8 mouse cellular contexts compared by ENCODE assay signal in genomic region chr11:68691321-68692009, GRCm38 (mm10). TPM values are rescaled to one million over a fixed set of nuclear protein-coding genes. Genes with fewer than 3 reads are reported as not detected.
DNase-seq lines count a peak whose midpoint lies in the region; ATAC-seq and TF ChIP-seq lines count a peak whose summit lies in the region.

Myh10 (plus strand) TSS chr11:68691559.

- peak within 1 kb of the TSS; percentile 86 for H3K4me2 ChIP-seq in forebrain, postnatal 0 days (ENCODE audit: low read depth)
- H3K4me2 ChIP-seq in neural tube, embryonic 14.5 days (ENCODE audit: low read depth, low read length): peak within 1 kb of the TSS; percentile 62

- H3K4me3 ChIP-seq in forebrain, postnatal 0 days (ENCODE audit: low read depth, low read length): peak within 1 kb of the TSS; percentile 96
- peak within 1 kb of the TSS; percentile 77 for H3K4me3 ChIP-seq in neural tube, embryonic 14.5 days (ENCODE audit: low read depth, low read length)
- peak within 1 kb of the TSS; percentile 90 for H3K4me3 ChIP-seq in testis, adult 2 months (ENCODE audit: control insufficient read depth, low read depth, low read length)

- 1% methylated on average over 51 of the region's 51 CpGs for WGBS in forebrain, postnatal 0 days
- whole genome bisulfite sequencing in neural tube, embryonic 14.5 days: 0% methylated on average over 51 of the region's 51 CpGs

- H3K36me3 ChIP-seq in forebrain, postnatal 0 days (ENCODE audit: insufficient read depth): no peaks in the 10 kb centered on the region
- no peaks in the 10 kb centered on the region for H3K36me3 ChIP-seq in neural tube, embryonic 14.5 days (ENCODE audit: control insufficient read depth, insufficient read depth, low read length)
- H3K36me3 ChIP-seq in testis, adult 2 months (ENCODE audit: control insufficient read depth, insufficient read depth, low read length): no peaks in the 10 kb centered on the region

- peak; percentile 37; the same call in 1 of the 2 replicates for TF ChIP-seq CTCF in forebrain, postnatal 0 days (IDR thresholded peaks at IDR 0.05; ENCODE audit: low read depth)
- no peak for TF ChIP-seq CTCF in testis, adult 2 months (IDR thresholded peaks at IDR 0.05; ENCODE audit: control insufficient read depth, insufficient read depth, insufficient replicate concordance, low read depth, low read length)

- TF ChIP-seq POLR2A in testis, adult 2 months (IDR thresholded peaks at IDR 0.05; ENCODE audit: control insufficient read depth, low read depth, low read length): peak; percentile 47

- peaks cover 3% of the 10 kb centered on the region; the same call in 1 of the 2 replicates for H3K4me1 ChIP-seq in forebrain, postnatal 0 days (ENCODE audit: insufficient read depth)
- H3K4me1 ChIP-seq in neural tube, embryonic 14.5 days (ENCODE audit: control insufficient read depth, insufficient read depth, low read length): peaks cover 11% of the 10 kb centered on the region
- peaks cover 13% of the 10 kb centered on the region for H3K4me1 ChIP-seq in testis, adult 2 months (ENCODE audit: control insufficient read depth, insufficient read depth, low read length)

- H3K9ac ChIP-seq in forebrain, postnatal 0 days: peak within 1 kb of the TSS; percentile 94
- H3K9ac ChIP-seq in neural tube, embryonic 14.5 days (replicated peaks; ENCODE audit: low read depth, low read length): peak within 1 kb of the TSS; percentile 90

- ATAC-seq in forebrain, postnatal 0 days: peak; percentile 98
- ATAC-seq in neural tube, embryonic 14.5 days (ENCODE audit: low read depth): peak; percentile 99

- intact Hi-C loops in heart, postnatal 36 days (cut with DNase I): loop anchor here (2.0 kb wide), 1 partner anchor 33 kb away; no protein-coding TSS in a partner anchor

- peak within 1 kb of the TSS; percentile 98 for H3K27ac ChIP-seq in forebrain, postnatal 0 days (ENCODE audit: low read depth, low read length)
- peak within 1 kb of the TSS; percentile 97 for H3K27ac ChIP-seq in neural tube, embryonic 14.5 days (ENCODE audit: low read depth, low read length)
- peak within 1 kb of the TSS; percentile 91 for H3K27ac ChIP-seq in testis, adult 2 months (ENCODE audit: control insufficient read depth, insufficient read depth, low read depth, low read length)

- no peaks in the 10 kb centered on the region for H3K9me3 ChIP-seq in forebrain, postnatal 0 days (ENCODE audit: low read length)
- H3K9me3 ChIP-seq in neural tube, embryonic 14.5 days (ENCODE audit: control insufficient read depth, low read length): no peaks in the 10 kb centered on the region

- peak; percentile 100 for DNase-seq in MN1 (ENCODE audit: low spot score)
- peak; percentile 99 for DNase-seq in cerebellum, adult 8-10 months
- DNase-seq in forebrain, postnatal 0 days: peak; percentile 100
- DNase-seq in heart, postnatal 36 days: peak; percentile 96 to 98
- DNase-seq in layer of hippocampus, adult 18-20 months (ENCODE audit: low spot score in 2 of 2): peak; percentile 99
- DNase-seq in lung, adult 18-20 months: peak; percentile 99

- H3K27me3 ChIP-seq in forebrain, postnatal 0 days (ENCODE audit: insufficient read depth, low read length): no peaks in the 10 kb centered on the region
- no peaks in the 10 kb centered on the region for H3K27me3 ChIP-seq in neural tube, embryonic 14.5 days (ENCODE audit: control insufficient read depth, insufficient read depth, low read length)
- H3K27me3 ChIP-seq in testis, adult 2 months (ENCODE audit: control insufficient read depth, insufficient read depth, low read length): no peaks in the 10 kb centered on the region

RNA-seq across cellular contexts. Expression of gene Myh10, which starts in this region (rescaled TPM):
- total RNA-seq in forebrain, postnatal 0 days (2014; rRNA removed): 141 and 183 TPM in 2 replicates
- 50.4 and 68.0 TPM in 2 replicates for polyA plus RNA-seq in forebrain, postnatal 0 days (2015; fragmentation: Nextera tagmentation; extraction: Ambion mirVana)
- total RNA-seq in heart, postnatal 36 days (2021): 10 to 100 TPM; 23.0 to 26.4 TPM
- 100 to 1,000 TPM; 140 to 146 TPM for total RNA-seq in layer of hippocampus, adult 18-20 months (2021)
- polyA plus RNA-seq in neural tube, embryonic 14.5 days (2014; fragmentation: Nextera tagmentation; extraction: Ambion mirVana): 92.2 and 112 TPM in 2 replicates
- 35.7 and 44.2 TPM in 2 replicates for polyA plus RNA-seq in testis, adult 2 months (2012; rRNA removed)

Comparison
In these comparisons a context has a peak if more than half of its experiments do, and no peak if none do; other contexts are left out.
1. Peak in every context shown above with its lines: DNase-seq, ATAC-seq, H3K4me3 ChIP-seq and H3K27ac ChIP-seq.